Mouse (Mus musculus) left cerebral cortex, postnatal 36 days (tissue): Measurements from ENCODE around the gene Ssx9. TPM values are rescaled to one million over a fixed set of nuclear protein-coding genes. Genes with fewer than 3 reads are reported as not detected.
A peak's percentile ranks its signal among the peaks of the same experiment; 100 is the strongest.
"Not testable (repeated sequence)": the region's sequence is repeated elsewhere in the genome, so short reads cannot be mapped to it uniquely, and the experiment has no call there.

Experiments used
- DNase-seq, 2 experiments: peaks; one replicate each; pipeline ENCODE4 v3.0.0; 2021 to 2022; ENCODE audit warnings: low spot score in 2 of 2, mixed read lengths in 1 of 2
- intact Hi-C: fragments of 180-260 bp; cut with DNase I; formaldehyde crosslinking; loops from one replicate; pipeline ENCODE4 v1.15.1; 2025
- total RNA-seq, 2 experiments: library from RNA; stranded (reverse); gene quantifications; 2 replicates each; pipeline ENCODE4 v1.2.3; 2021

Gene Ssx9
- not detected for total RNA-seq

- intact Hi-C loops, DNase-seq: not testable (repeated sequence)
These were observed at the start of gene Ssx9 for GRCm38 (mm10) chrX:8748132-8748531. Gene Ssx9, plus strand, starts transcription at chrX:8748432.

GRCm38 (mm10) chrX:8732907-8733306 is 15.3 kb upstream of the Ssx9 start:
- peak in 1 of 2 experiments; percentile 8 for DNase-seq
- intact Hi-C loops: loop anchor here (5.0 kb wide), 1 partner anchor 121 kb away; no protein-coding TSS in a partner anchor

- DNase-seq, intact Hi-C loops: not testable (repeated sequence)
These were observed 55.2 kb downstream of the Ssx9 start, which contains the start of gene Ssxb5 for GRCm38 (mm10) chrX:8803391-8803790. Gene Ssxb5, plus strand, starts transcription at chrX:8803691.

Other genes with a start within 250 kb of the Ssx9 start
- not detected for gene Gm14459, start 223.5 kb upstream of the Ssx9 start, total RNA-seq
- not detected for gene Ssxb6, start 200.2 kb upstream of the Ssx9 start, total RNA-seq
- not detected for gene Ssxb3, start 156.6 kb upstream of the Ssx9 start, total RNA-seq
- gene Ssxb8, start 57.6 kb upstream of the Ssx9 start, total RNA-seq: not detected
- gene Ssxb5, start 55.3 kb downstream of the Ssx9 start, total RNA-seq: not detected
- gene Gm6592, start 95.6 kb downstream of the Ssx9 start, total RNA-seq: not detected
- not detected for gene Gm5751, start 125.8 kb downstream of the Ssx9 start, total RNA-seq
- gene B630019K06Rik, start 143.9 kb downstream of the Ssx9 start, total RNA-seq: 10 to 100 TPM; 29.4 to 34.5 TPM
- not detected for gene Fthl17b, start 214.5 kb downstream of the Ssx9 start, total RNA-seq
- gene Fthl17c, start 228.1 kb downstream of the Ssx9 start, total RNA-seq: not detected
- not detected for gene Fthl17d, start 238.3 kb downstream of the Ssx9 start, total RNA-seq